Mouse (Mus musculus) kidney, adult 2 months (tissue): ENCODE measurements at regions not wholly inside any gene's neighbourhood (a gene's known extent, or its start where the extent isn't known, plus 50 kb on each side); places are given as distances from the start of the nearest gene placed in this dataset.

Experiments
- CTCF ChIP-seq: fragments of 200-500 bp; conservative IDR thresholded peaks from 2 replicates; pipeline ENCODE4 v1.5.1; 2011; ENCODE audit warnings: low read depth, mild to moderate bottlenecking, control low read depth, low read length, moderate library complexity, mixed read lengths; ENCODE audit not compliant: insufficient read depth, insufficient read length
- POLR2A ChIP-seq: fragments of 200-500 bp; IDR thresholded peaks from one replicate; pipeline ENCODE4 v1.6.1; 2011; ENCODE audit warnings: low read depth, low read length, control low read depth

- no peak for TF ChIP-seq CTCF
- no peak for TF ChIP-seq POLR2A
Observed at GRCm38 (mm10) chr1:77568081-77568480, 53.2 kb upstream of the Epha4 start.
